Mouse (Mus musculus) lung, embryonic 14.5 days (tissue): ENCODE data around the gene Gm49340. TPM values are rescaled to one million over a fixed set of nuclear protein-coding genes. Genes with fewer than 3 reads are reported as not detected.
A peak's percentile ranks its signal among the peaks of the same experiment; 100 is the strongest.

Source experiments
- ATAC-seq: fragments of 200-750 bp; cut with Nextera tagmentation; 2 replicates; pipeline ENCODE4 v1.8.0; 2017; ENCODE audit warnings: mild to moderate bottlenecking, moderate TSS enrichment, moderate library complexity; ENCODE audit not compliant: insufficient read depth
- DNase-seq: peaks from one replicate; pipeline ENCODE4 v3.0.0-alpha.2; 2015
- H3K27ac ChIP-seq: fragments of 300-500 bp; sonication (generic); 2 replicates; pipeline ENCODE4 v1.5.1; 2014; ENCODE audit warnings: low read depth, mild to moderate bottlenecking, moderate library complexity
- H3K27me3 ChIP-seq: fragments of 300-500 bp; sonication (generic); 2 replicates; pipeline ENCODE4 v1.6.1; 2014; ENCODE audit warnings: low read length, control low read depth; ENCODE audit not compliant: insufficient read depth
- H3K36me3 ChIP-seq: fragments of 300-500 bp; sonication (generic); 2 replicates; pipeline ENCODE4 v1.6.1; 2014; ENCODE audit warnings: control low read depth; ENCODE audit not compliant: insufficient read depth
- H3K4me1 ChIP-seq: fragments of 300-500 bp; sonication (generic); 2 replicates; pipeline ENCODE4 v1.6.1; 2014; ENCODE audit warnings: antibody characterized with exemption, control low read depth; ENCODE audit not compliant: insufficient read depth
- H3K4me2 ChIP-seq: fragments of 300-500 bp; sonication (generic); 2 replicates; pipeline ENCODE4 v1.6.1; 2014; ENCODE audit warnings: mild to moderate bottlenecking
- H3K4me3 ChIP-seq: fragments of 300-500 bp; sonication (generic); 2 replicates; pipeline ENCODE4 v1.5.1; 2014; ENCODE audit warnings: low read depth, low read length
- H3K9ac ChIP-seq: fragments of 300-500 bp; sonication (generic); 2 replicates; pipeline ENCODE4 v1.6.1; 2014
- H3K9me3 ChIP-seq: fragments of 300-500 bp; sonication (generic); 2 replicates; pipeline ENCODE4 v1.6.1; 2016; ENCODE audit warnings: low read depth, low read length, control low read depth
- CTCF ChIP-seq: IDR thresholded peaks from 2 replicates; pipeline ENCODE4 v1.5.1; 2016; ENCODE audit warnings: antibody characterized with exemption, low read depth
- WGBS: fragments of 180-500 bp; shearing (Covaris S2); extraction: QIAGEN DNeasy Blood & Tissue Kit; methylation state at CpG from one replicate; pipeline ENCODE4 v1.1.7; 2014; 5-methylcytosine and 5-hydroxymethylcytosine counted together
- polyA plus RNA-seq: library from polyadenylated mRNA; unstranded; fragments of >200 nt; fragmentation: Nextera tagmentation; extraction: Ambion mirVana; gene quantifications from 2 replicates; pipeline ENCODE4 v1.2.1, GENCODE M21; 2014

Gm49340 gene
- not detected in 2 replicates for polyA plus RNA-seq

DNA sequence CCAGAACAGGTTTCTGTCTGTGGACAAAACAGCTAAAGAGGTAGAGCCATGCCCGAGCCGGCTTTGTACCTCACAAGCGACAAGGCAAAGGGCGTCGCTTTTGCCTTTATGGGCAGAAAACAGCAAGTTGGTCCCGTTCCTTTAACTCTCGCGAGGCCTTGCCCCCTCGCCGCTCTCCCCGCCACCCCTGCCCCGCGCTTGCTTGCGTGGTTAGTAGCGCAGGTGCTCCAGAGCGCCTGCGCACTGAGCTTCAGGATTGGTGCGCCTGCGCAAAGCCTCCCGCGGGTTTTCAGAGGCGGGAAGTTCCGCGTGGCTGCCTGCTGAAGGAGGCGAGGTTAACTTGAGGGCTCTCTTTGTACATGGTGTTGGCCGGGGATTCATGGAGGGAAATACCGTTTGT is at the start of gene Gm49340, which contains the start of the genes Aspa and Spata22:
Gene Gm49340, plus strand, starts transcription at position 300 of the 400 bp plus-strand sequence.
Gene Aspa, minus strand, starts transcription at position 155 of the 400 bp plus-strand sequence.
Gene Spata22, plus strand, starts transcription at position 300 of the 400 bp plus-strand sequence.
- no peaks in the 10 kb centered on the region for H3K9me3 ChIP-seq
- H3K36me3 ChIP-seq: no peaks in the 10 kb centered on the region
- H3K4me3 ChIP-seq: no peak within 1 kb of the TSS
- H3K4me1 ChIP-seq: no peaks in the 10 kb centered on the region
- no peak for TF ChIP-seq CTCF
- no peak for DNase-seq
- 74% methylated on average over 27 of the region's 27 CpGs for WGBS
- H3K4me2 ChIP-seq: no peak within 1 kb of the TSS
- no peak within 1 kb of the TSS for H3K27ac ChIP-seq
- no peak within 1 kb of the TSS for H3K9ac ChIP-seq
- ATAC-seq: no peak
- no peaks in the 10 kb centered on the region for H3K27me3 ChIP-seq

DNA sequence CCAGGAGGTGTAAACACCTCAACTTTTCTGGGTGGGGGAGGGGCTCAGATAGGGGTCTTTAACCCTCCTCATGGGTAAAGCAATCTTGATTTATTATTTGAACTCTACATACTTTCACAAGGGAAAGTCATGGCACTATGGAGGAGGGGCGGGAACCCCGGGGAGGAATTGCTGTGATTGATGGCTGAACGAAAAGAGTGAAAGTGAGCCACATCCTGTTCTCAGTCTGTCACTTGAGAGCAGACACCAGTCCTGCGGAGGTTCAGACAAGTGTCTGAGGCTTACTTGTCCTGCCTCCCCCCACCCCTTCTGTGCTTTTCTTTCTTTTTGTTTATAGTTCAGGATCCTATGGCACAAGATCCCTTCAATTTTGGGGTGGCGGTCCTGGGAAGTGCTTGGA is 48.8 kb upstream of the Gm49340 start:
- Histone ChIP-seq H3K9ac (no peak overlapping the region), H3K4me3 (no peak overlapping the region), H3K4me1 (peaks cover 3% of the 10 kb centered on the region), H3K4me2 (no peak overlapping the region), H3K36me3 (no peaks in the 10 kb centered on the region), H3K27me3 (no peaks in the 10 kb centered on the region), H3K9me3 (no peaks in the 10 kb centered on the region), H3K27ac (no peak overlapping the region)
- DNase-seq (peak; percentile 27), ATAC-seq (no peak)
- 23% methylated on average over 5 of the region's 5 CpGs for WGBS
- no peak for TF ChIP-seq CTCF

DNA sequence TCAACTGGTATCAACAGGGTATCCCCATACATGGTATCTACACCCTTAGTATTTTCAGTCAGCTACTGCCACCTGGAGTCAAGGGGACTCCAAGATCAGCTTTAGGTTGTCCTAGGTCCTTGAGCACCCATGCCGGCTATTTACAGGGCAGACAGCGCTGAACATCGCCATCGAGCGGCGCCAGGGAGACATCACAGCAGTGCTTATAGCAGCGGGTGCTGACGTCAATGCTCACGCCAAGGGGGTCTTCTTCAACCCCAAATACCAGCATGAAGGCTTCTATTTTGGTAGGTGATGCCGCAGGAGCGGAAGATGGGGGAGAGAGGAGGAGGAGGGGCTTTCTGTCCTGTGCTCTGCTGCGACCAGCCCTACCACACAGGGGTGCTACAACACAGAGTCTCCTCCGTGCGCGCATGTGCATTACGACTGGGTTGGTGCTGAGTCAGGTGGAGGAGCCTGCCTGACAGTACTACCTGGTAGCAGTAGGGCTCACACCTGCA is 48.0 kb upstream of the Gm49340 start:
- Histone ChIP-seq H3K4me3 (peak overlapping the region; percentile 23), H3K4me2 (peak overlapping the region; percentile 54), H3K36me3 (no peaks in the 10 kb centered on the region), H3K9me3 (no peaks in the 10 kb centered on the region), H3K9ac (peak overlapping the region; percentile 39; the same call in 1 of the 2 replicates), H3K27ac (no peak overlapping the region), H3K4me1 (peaks cover 3% of the 10 kb centered on the region), H3K27me3 (no peaks in the 10 kb centered on the region)
- peak; percentile 74 for DNase-seq
- peak; percentile 67; the same call in 1 of the 2 replicates for ATAC-seq
- 4% methylated on average over 16 of the region's 16 CpGs for WGBS
- peak; percentile 54 for TF ChIP-seq CTCF

- H3K9ac ChIP-seq: no peak overlapping the region
- H3K9me3 ChIP-seq: no peaks in the 10 kb centered on the region
- peak overlapping the region; percentile 58 for H3K27ac ChIP-seq
- ATAC-seq: peak; percentile 83
- peaks cover 3% of the 10 kb centered on the region for H3K4me1 ChIP-seq
- 0 out of 2 replicates have a peak overlapping the region, but pooled peaks have one; percentile 7 for H3K4me2 ChIP-seq
- no peaks in the 10 kb centered on the region for H3K36me3 ChIP-seq
- 41% methylated on average over 9 of the region's 9 CpGs for WGBS
- no peak overlapping the region for H3K4me3 ChIP-seq
- no peaks in the 10 kb centered on the region for H3K27me3 ChIP-seq
- TF ChIP-seq CTCF: no peak
- DNase-seq: peak; percentile 87
Observed at GRCm38 (mm10) chr11:73283369-73283768, 46.2 kb upstream of the Gm49340 start.

- no peak overlapping the region for H3K4me3 ChIP-seq
- H3K9ac ChIP-seq: no peak overlapping the region
- no peaks in the 10 kb centered on the region for H3K27me3 ChIP-seq
- H3K9me3 ChIP-seq: no peaks in the 10 kb centered on the region
- peak; percentile 12; the same call in 1 of the 2 replicates for ATAC-seq
- H3K4me2 ChIP-seq: no peak overlapping the region
- H3K4me1 ChIP-seq: peaks cover 3% of the 10 kb centered on the region
- no peak for DNase-seq
- H3K36me3 ChIP-seq: no peaks in the 10 kb centered on the region
- WGBS: 40% methylated on average over 1 of the region's 1 CpGs
- H3K27ac ChIP-seq: peak overlapping the region; percentile 58
- TF ChIP-seq CTCF: no peak
Observed at GRCm38 (mm10) chr11:73283926-73284325, 45.6 kb upstream of the Gm49340 start.

- Histone ChIP-seq H3K4me1 (peaks cover 3% of the 10 kb centered on the region), H3K27ac (peak overlapping the region; percentile 58; the same call in 1 of the 2 replicates), H3K36me3 (no peaks in the 10 kb centered on the region), H3K4me3 (no peak overlapping the region), H3K27me3 (no peaks in the 10 kb centered on the region), H3K4me2 (no peak overlapping the region), H3K9ac (no peak overlapping the region), H3K9me3 (no peaks in the 10 kb centered on the region)
- DNase-seq (peak; percentile 24), ATAC-seq (no peak)
- TF ChIP-seq CTCF: no peak
Observed at GRCm38 (mm10) chr11:73284351-73284750, 45.2 kb upstream of the Gm49340 start.

DNA sequence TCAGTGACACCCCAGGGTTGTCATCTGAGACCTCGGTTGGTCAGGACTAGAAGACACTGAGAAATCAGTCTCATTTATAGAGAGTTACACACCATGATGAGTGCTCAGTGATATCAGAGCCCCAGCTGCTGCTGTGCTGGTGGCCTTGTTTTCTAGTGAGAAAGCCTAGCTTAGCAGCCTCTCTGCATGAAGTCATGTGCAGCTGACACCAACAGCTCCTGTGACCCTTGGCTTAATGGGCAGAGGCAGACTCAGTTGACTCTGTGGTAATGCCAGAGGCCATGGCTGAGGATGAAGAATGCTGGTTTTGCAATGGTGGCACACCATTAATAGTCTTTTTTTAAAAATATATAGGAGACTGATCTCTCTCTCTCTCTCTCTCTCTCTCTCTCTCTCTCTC is 39.9 kb upstream of the Gm49340 start:
- TF ChIP-seq CTCF: no peak
- DNase-seq: no peak
- H3K4me1 ChIP-seq: no peaks in the 10 kb centered on the region
- H3K27me3 ChIP-seq: no peaks in the 10 kb centered on the region
- H3K9ac ChIP-seq: no peak overlapping the region
- ATAC-seq: no peak; the same call in 1 of the 2 replicates
- no peak overlapping the region for H3K4me3 ChIP-seq
- WGBS: 35% methylated on average over 1 of the region's 1 CpGs
- H3K4me2 ChIP-seq: no peak overlapping the region
- no peak overlapping the region for H3K27ac ChIP-seq
- H3K36me3 ChIP-seq: no peaks in the 10 kb centered on the region
- H3K9me3 ChIP-seq: no peaks in the 10 kb centered on the region

DNA sequence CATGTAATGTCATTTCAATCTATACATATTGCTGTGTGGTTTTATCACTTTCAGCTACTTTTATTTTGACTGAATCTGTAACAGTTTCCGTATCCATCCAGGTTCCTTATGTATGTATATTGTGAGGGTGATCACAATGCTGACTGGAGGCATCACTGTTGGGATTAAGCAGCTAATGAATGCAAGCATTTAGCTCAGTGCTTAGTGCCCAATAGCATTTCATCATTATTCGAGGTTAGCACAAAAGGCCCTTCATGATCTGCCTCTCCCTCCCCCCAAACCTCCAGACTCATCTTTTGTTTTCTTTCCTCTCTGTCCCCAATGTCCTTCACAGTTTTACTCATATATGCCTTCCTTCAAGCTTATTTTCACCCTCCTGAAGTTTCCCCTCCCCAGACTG is 26.4 kb upstream of the Gm49340 start:
- no peak for DNase-seq
- Histone ChIP-seq H3K9ac (no peak overlapping the region), H3K4me1 (no peaks in the 10 kb centered on the region), H3K4me3 (no peak overlapping the region), H3K9me3 (no peaks in the 10 kb centered on the region), H3K36me3 (no peaks in the 10 kb centered on the region), H3K4me2 (no peak overlapping the region), H3K27ac (no peak overlapping the region), H3K27me3 (no peaks in the 10 kb centered on the region)
- no peak for TF ChIP-seq CTCF
- ATAC-seq: no peak
- WGBS: 54% methylated on average over 2 of the region's 2 CpGs
